Mouse (Mus musculus): Measurements from ENCODE around the gene Npcd.

DNA sequence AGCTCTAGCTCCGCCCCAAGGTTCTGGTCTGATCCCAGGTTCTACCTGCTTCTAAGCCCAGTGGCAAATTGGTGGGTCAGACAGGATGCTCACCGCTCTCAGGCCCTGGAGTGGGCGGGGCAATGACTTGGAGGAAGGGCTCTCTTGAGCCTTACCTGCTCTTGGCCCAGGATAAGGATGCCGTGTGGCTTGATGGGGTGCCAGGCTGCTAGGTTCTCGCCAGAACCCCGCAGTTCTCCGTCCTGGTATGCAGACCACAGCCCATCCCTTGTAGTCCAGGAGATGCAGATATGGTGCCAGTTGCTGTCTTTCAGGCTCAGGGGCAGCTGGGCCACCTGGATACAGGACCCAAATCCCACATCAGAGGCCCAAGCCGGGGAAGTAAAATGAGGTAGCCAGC is 43.9 kb downstream of the Npcd start:
- TF ChIP-seq CTCF (IDR thresholded peaks at IDR 0.05; ENCODE audit: control insufficient read depth, insufficient read depth, insufficient read length) (no peak), MYOG (IDR thresholded peaks at IDR 0.05; ENCODE audit: control insufficient read depth, extremely low read depth, insufficient read length) (no peak)
